Mouse (Mus musculus) heart, adult 2 months (tissue): ENCODE measurements around the gene Dlgap3. TPM values are rescaled to one million over a fixed set of nuclear protein-coding genes. Genes with fewer than 3 reads are reported as not detected.

Experiments used
- DNase-seq, 2 experiments: peaks; one replicate each; pipeline ENCODE4 v3.0.0; 2021
- H3K27ac ChIP-seq: fragments of 200-600 bp; 2 replicates; pipeline ENCODE4 v1.8.1; 2022
- H3K27me3 ChIP-seq: fragments of 200-500 bp; 2 replicates; pipeline ENCODE4 v1.6.1; 2012; ENCODE audit warnings: mild to moderate bottlenecking, low read length, inconsistent platforms, mixed read lengths; ENCODE audit not compliant: control insufficient read depth, insufficient read depth
- H3K36me3 ChIP-seq: fragments of 200-500 bp; 2 replicates; pipeline ENCODE4 v1.6.1; 2012; ENCODE audit warnings: low read length, inconsistent platforms; ENCODE audit not compliant: control insufficient read depth, insufficient read depth
- H3K4me1 ChIP-seq: fragments of 200-500 bp; 2 replicates; pipeline ENCODE4 v1.6.1; 2011; ENCODE audit warnings: low read length; ENCODE audit not compliant: control insufficient read depth, insufficient read depth
- H3K4me3 ChIP-seq: fragments of 200-600 bp; 2 replicates; pipeline ENCODE4 v1.8.1; 2022
- H3K79me2 ChIP-seq: fragments of 200-500 bp; replicated peaks from 2 replicates; pipeline ENCODE4 v1.6.1; 2012; ENCODE audit warnings: mild to moderate bottlenecking, inconsistent platforms, low read length, moderate library complexity, mixed read lengths; ENCODE audit not compliant: control insufficient read depth, insufficient read depth
- H3K9ac ChIP-seq: fragments of 200-500 bp; 2 replicates; pipeline ENCODE4 v1.6.1; 2012; ENCODE audit warnings: low read depth, mild to moderate bottlenecking, control low read depth, inconsistent platforms, low read length, mixed read lengths
- CTCF ChIP-seq: fragments of 200-600 bp; IDR thresholded peaks from 2 replicates; pipeline ENCODE4 v1.8.1; 2022; ENCODE audit warnings: antibody characterized with exemption, mild to moderate bottlenecking, moderate library complexity
- EP300 ChIP-seq: fragments of 200-500 bp; IDR thresholded peaks from 2 replicates; pipeline ENCODE4 v1.6.1; 2011; ENCODE audit warnings: low read depth, low read length, control low read depth; ENCODE audit not compliant: insufficient read depth
- POLR2A ChIP-seq: fragments of 200-500 bp; IDR thresholded peaks from 2 replicates; pipeline ENCODE4 v1.6.1; 2011; ENCODE audit warnings: mild to moderate bottlenecking, low read depth, low read length, control low read depth; ENCODE audit not compliant: insufficient read depth
- WGBS: fragments of 180-500 bp; shearing (Covaris S2); methylation state at CpG from one replicate; pipeline ENCODE4 v1.1.7; 2018; 5-methylcytosine and 5-hydroxymethylcytosine counted together
- intact Hi-C: fragments of 180-260 bp; cut with DNase I; formaldehyde crosslinking; loops from one replicate; pipeline ENCODE4 v1.15.1; 2025
- polyA plus RNA-seq: library from polyadenylated mRNA; depleted of rRNA; stranded (reverse); fragments of >200 nt; gene quantifications from 2 replicates; pipeline ENCODE4 v1.2.3, GENCODE M21; 2012
- total RNA-seq, 2 experiments: library from RNA; stranded (reverse); gene quantifications; 2 replicates each; pipeline ENCODE4 v1.2.3; 2021

Gene Dlgap3
- total and polyA plus RNA-seq, 3 experiments, result 0.20 to 0.21 (median 0.21) TPM

DNA sequence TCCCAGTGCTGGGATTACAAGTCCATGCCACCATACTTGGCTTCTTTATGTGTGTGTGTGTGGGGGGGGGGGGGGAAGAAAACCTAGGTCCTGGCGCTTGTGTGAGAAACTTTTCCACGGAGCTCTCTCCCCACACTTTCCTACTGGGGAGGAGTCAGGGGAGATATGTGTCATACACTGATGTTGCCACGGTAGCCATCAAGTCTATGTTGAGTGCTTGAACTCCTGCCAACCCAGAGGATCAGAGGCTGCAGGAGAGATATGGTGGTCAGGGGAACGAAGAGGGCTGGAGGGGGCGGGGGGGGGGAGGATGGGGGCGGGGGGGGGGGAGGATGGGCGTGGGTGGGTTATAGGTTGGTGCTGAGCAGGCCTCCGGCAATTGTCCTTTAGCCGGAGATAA lies 46.8 kb downstream of the Dlgap3 start:
- intact Hi-C loops, result no loop called here
- no peaks in the 10 kb centered on the region for H3K4me1 ChIP-seq
- H3K27ac ChIP-seq, result no peak overlapping the region
- 8% methylated on average over 6 of the region's 9 CpGs for WGBS
- no peak overlapping the region for H3K4me3 ChIP-seq
- TF ChIP-seq EP300, result no peak
- no peak for TF ChIP-seq POLR2A
- no peak for TF ChIP-seq CTCF
- no peak overlapping the region for H3K9ac ChIP-seq
- no peaks in the 10 kb centered on the region for H3K36me3 ChIP-seq
- no peaks in the 10 kb centered on the region for H3K79me2 ChIP-seq
- H3K27me3 ChIP-seq, result peaks cover 2% of the 10 kb centered on the region; the same call in 1 of the 2 replicates
- no peak for DNase-seq

DNA sequence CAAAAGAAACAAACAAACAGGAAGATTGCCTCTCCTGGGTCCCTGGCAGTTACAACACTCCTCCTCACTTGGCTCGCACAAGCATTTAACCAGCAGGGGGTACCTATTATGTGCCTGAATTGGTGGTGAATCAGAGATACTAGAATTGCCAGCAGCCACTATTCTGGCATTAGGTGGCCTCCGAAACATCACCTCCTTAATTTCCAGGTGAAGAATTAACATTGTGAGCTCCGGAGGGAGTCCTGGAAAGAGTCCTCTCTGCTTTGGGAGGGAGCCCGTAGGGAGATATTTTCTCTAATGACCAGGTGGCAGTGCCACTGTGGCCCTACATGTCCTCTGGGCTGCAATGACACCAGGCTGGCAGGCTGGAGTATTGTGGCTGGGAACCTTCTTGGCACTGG lies 47.2 kb downstream of the Dlgap3 start:
- H3K79me2 ChIP-seq, result no peaks in the 10 kb centered on the region
- H3K4me3 ChIP-seq, result no peak overlapping the region
- WGBS, result 64% methylated on average over 4 of the region's 4 CpGs
- no peaks in the 10 kb centered on the region for H3K4me1 ChIP-seq
- peaks cover 2% of the 10 kb centered on the region; the same call in 1 of the 2 replicates for H3K27me3 ChIP-seq
- no peaks in the 10 kb centered on the region for H3K36me3 ChIP-seq
- intact Hi-C loops, result no loop called here
- TF ChIP-seq CTCF (no peak), POLR2A (no peak), EP300 (no peak)
- no peak overlapping the region for H3K27ac ChIP-seq
- H3K9ac ChIP-seq, result no peak overlapping the region
- no peak for DNase-seq

DNA sequence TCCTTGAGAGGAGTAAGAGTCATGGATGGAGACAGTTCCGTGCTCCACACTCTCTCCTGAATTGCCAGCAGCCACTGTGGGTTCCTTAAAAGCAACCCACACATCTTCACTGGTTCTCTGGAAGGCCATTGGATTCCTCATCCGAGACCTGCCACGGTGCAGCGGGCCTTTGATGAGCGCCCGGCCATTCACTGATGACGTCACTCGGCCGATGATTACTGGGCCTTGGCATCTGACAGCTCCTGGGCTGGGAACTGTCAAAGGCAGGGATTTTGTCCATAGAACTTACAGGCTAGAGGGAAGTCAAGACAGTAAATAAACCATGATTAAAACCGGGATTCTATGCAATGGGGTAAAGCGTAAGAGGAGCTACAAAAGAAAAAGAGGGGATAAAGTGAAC lies 48.0 kb downstream of the Dlgap3 start:
- Histone ChIP-seq H3K79me2 (no peaks in the 10 kb centered on the region), H3K9ac (no peak overlapping the region), H3K27ac (no peak overlapping the region), H3K36me3 (no peaks in the 10 kb centered on the region), H3K27me3 (peaks cover 2% of the 10 kb centered on the region; the same call in 1 of the 2 replicates), H3K4me1 (no peaks in the 10 kb centered on the region), H3K4me3 (no peak overlapping the region)
- intact Hi-C loops, result no loop called here
- no peak for TF ChIP-seq POLR2A
- no peak for TF ChIP-seq CTCF
- TF ChIP-seq EP300, result no peak
- DNase-seq, result no peak
- WGBS, result 55% methylated on average over 11 of the region's 11 CpGs

DNA sequence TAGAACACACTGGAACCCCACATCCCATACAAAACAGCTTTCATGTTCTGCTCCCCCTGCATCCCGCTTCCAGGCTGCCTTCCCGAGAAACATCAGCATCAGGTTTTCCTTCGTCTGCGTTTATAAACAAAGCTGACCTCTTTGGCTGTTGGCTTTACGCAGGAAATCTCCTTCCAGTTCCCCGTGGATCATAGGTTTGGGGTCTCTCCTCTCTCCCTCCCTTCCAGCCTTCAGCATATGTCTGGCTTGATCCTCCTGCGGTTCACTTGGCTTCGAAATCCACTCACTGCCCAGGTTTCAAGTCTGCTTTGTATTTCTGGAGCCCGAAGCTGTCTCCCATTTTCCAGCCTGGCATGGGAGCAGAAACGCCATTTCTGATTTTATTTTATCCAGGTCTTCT lies 54.3 kb downstream of the Dlgap3 start:
- Histone ChIP-seq H3K79me2 (no peaks in the 10 kb centered on the region), H3K9ac (no peak overlapping the region), H3K27ac (no peak overlapping the region), H3K36me3 (no peaks in the 10 kb centered on the region), H3K27me3 (peaks cover 6% of the 10 kb centered on the region; the same call in 1 of the 2 replicates), H3K4me1 (no peaks in the 10 kb centered on the region), H3K4me3 (no peak overlapping the region)
- no peak for TF ChIP-seq POLR2A
- no peak for TF ChIP-seq CTCF
- TF ChIP-seq EP300, result no peak
- DNase-seq, result no peak
- intact Hi-C loops, result no loop called here
- WGBS, result 46% methylated on average over 10 of the region's 10 CpGs

DNA sequence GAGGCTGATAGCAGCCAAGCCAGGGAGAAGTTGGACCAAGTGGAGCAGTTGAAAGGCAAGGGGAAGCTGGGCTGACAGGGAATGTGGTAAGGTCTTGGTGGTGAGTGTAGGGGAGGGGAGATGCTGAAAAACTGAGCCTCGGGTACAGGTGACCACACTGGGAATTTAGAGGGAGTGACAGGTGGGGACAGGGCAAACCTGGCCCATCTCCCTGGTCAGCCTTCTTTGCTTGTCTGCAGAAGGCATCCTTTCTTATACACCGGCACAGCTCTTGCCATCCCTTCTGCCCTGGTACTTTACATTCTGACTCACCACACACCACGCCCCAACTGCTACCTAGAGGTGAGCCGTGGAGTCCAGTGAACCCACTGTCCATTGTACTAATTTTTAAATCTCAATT lies 54.8 kb downstream of the Dlgap3 start:
- no peak for DNase-seq
- H3K4me3 ChIP-seq, result no peak overlapping the region
- WGBS, result 70% methylated on average over 4 of the region's 4 CpGs
- no peak overlapping the region for H3K9ac ChIP-seq
- H3K27me3 ChIP-seq, result peaks cover 6% of the 10 kb centered on the region; the same call in 1 of the 2 replicates
- H3K79me2 ChIP-seq, result no peaks in the 10 kb centered on the region
- TF ChIP-seq POLR2A (no peak), EP300 (no peak), CTCF (no peak)
- no peaks in the 10 kb centered on the region for H3K36me3 ChIP-seq
- H3K4me1 ChIP-seq, result no peaks in the 10 kb centered on the region
- intact Hi-C loops, result no loop called here
- H3K27ac ChIP-seq, result no peak overlapping the region

DNA sequence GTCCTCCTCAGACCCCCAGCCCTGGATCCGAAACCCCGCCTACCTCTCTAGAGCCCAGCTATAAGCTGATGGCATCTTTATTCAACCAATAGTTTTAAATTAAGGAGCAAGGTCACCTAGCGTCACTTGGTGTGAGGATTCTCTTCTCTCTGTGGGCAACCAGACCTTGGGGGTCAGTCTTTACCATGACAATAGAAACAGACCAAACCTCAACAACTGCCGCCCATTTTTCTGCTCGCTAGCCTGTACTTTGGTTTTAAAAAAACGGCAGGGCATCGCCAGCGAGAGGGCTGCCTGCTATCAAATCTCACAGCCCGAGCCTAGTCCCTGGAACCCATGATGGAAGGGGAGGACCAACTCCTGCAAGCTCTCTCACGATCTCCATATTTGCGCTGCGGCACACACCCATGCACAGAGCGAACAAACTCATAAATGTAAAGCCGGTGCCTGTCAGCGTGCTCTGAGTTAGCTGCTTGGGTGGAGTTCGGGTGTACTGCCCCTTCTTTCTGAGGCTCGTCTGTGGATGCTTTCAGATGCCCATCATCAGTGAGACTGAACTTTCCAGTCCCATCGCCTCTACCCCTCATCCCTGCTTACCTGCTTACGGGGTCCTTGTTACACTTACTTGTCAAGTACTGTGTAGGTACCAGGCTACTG lies 55.6 kb downstream of the Dlgap3 start:
- TF ChIP-seq CTCF (no peak), POLR2A (no peak), EP300 (no peak)
- H3K27ac ChIP-seq, result no peak overlapping the region
- H3K79me2 ChIP-seq, result no peaks in the 10 kb centered on the region
- H3K9ac ChIP-seq, result no peak overlapping the region
- no peak overlapping the region for H3K4me3 ChIP-seq
- no peaks in the 10 kb centered on the region for H3K36me3 ChIP-seq
- no peak for DNase-seq
- 24% methylated on average over 19 of the region's 19 CpGs for WGBS
- no peaks in the 10 kb centered on the region for H3K4me1 ChIP-seq
- H3K27me3 ChIP-seq, result peaks cover 6% of the 10 kb centered on the region; the same call in 1 of the 2 replicates
- intact Hi-C loops, result no loop called here
